Mouse (Mus musculus) erythroblast, adult 5-6 weeks (primary cell): Measurements from ENCODE around the gene Dpf1. TPM values are rescaled to one million over a fixed set of nuclear protein-coding genes. Genes with fewer than 3 reads are reported as not detected.
A peak's percentile ranks its signal among the peaks of the same experiment; 100 is the strongest.

Experiments
- ATAC-seq: replicated peaks from 2 replicates; pipeline ENCODE4 v1.8.0; 2016; ENCODE audit warnings: moderate number of reproducible peaks, mild to moderate bottlenecking, moderate TSS enrichment, inconsistent platforms; ENCODE audit not compliant: poor library complexity, low FRiP score, severe bottlenecking
- total RNA-seq, 2 experiments: library from RNA; stranded (forward) in 1 of 2; stranded (reverse) in 1 of 2; fragments of 150-400 nt in 1 of 2; fragments of 200-764, 138-1000 nt in 1 of 2; gene quantifications; 2 replicates each; pipeline versions ENCODE4 v1.2.3 to v1.2.4; 2015 to 2017; ENCODE audit warnings: low replicate concordance in 2 of 2

Gene Dpf1
- total RNA-seq, 2 experiments from 2014 or later = not detected

- ATAC-seq = no peak
These were observed 33.1 kb downstream of the Dpf1 start for GRCm38 (mm10) chr7:29336795-29337319.

DNA sequence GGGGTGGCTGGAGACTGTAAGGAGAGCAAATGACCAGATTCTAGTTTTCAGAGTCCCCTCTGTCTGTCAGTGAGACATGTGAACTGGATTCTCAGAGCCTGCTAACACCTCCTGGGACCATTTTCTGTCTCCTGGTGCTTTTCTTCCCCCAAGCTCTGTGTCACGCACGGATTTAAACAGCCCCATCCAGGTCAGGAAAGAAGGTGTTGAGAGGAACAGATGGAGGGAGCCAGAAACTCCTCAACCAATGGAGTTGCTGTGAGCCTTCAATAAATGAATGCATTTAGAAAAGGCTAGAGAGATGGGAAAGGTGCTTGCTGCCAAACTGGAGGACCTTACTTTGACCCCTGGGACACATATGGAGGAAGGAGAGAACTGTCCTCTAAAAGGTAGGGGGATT, 34.0 kb downstream of the Dpf1 start:
- no peak for ATAC-seq

GRCm38 (mm10) chr7:29338351-29338919, 34.7 kb downstream of the Dpf1 start:
- 0 out of 2 replicates have a peak, but pooled peaks have one; percentile 18 for ATAC-seq

DNA sequence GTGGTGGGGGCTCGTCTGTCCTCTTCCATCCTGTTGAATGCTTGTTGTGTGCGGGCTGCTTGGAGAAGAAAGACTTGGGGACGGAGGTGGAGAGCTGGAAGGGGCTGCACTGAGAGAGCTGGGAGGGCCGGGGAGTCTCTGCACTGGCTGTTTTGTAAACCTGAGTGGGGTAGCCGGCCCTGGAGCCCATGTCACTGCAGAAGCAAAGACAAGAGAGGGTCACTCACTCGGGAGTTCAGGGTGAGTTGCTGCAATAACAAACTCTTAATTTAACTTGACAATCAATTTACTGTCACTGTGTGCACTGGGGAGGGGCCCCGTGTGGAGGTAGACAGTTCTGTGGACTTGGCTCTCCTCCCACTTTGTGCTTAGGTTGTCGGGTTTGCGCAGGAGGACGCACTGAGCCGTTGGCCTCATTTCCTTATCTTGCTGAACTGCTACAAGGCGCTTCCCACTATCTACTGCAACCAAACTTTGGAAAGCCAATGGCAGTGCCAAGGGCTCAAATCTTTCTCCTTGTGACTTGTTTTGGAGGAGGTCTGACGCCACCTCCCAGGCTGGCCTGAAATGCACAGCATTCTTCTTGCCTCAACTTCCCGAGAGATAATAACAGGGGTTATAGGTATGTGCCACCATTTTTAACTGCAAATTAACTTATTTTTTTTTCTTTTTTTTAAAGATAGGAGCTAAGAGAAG, 35.4 kb downstream of the Dpf1 start:
- peak; percentile 72 for ATAC-seq

DNA sequence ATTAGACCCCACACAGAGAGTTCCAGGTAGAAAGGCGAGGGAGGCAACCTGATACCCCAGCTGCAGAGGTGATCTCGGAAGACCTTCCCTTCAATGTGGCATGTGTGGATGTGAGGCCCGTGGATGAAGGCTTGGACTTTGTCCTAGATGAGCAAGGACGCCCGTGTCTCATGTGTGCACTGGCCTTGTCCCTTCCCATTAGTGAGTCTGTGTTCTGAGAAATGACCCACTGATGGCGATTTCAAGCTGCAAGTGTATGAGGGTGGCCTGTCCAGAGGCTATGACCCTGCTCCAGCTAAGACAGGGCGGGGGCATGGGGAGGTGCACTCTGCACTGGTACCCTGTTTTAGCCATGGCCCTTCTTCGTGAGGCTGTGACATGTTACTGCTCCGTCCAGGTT, 36.5 kb downstream of the Dpf1 start:
- ATAC-seq = no peak

- ATAC-seq = no peak
These were observed 37.1 kb downstream of the Dpf1 start for GRCm38 (mm10) chr7:29340838-29341237.

DNA sequence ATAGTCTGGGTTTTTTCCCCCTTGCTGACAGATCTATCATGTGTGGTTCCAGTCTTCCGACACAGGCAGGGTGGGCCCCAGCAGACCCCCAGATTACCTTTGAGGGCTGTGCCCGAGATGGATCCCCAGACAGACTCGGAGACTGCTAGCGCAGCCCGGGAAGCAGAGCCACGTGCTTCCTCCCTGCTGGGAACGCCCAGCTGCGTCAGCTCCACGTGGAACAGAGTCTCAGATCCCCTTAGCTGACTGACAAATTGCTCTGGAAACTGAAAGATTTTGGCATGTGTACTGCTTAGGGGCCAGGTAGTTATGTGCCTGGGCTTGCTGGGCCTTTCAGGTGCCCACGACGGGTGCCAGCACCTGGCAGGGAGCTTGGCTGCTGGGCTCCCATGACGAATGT, 38.0 kb downstream of the Dpf1 start:
- ATAC-seq = no peak

DNA sequence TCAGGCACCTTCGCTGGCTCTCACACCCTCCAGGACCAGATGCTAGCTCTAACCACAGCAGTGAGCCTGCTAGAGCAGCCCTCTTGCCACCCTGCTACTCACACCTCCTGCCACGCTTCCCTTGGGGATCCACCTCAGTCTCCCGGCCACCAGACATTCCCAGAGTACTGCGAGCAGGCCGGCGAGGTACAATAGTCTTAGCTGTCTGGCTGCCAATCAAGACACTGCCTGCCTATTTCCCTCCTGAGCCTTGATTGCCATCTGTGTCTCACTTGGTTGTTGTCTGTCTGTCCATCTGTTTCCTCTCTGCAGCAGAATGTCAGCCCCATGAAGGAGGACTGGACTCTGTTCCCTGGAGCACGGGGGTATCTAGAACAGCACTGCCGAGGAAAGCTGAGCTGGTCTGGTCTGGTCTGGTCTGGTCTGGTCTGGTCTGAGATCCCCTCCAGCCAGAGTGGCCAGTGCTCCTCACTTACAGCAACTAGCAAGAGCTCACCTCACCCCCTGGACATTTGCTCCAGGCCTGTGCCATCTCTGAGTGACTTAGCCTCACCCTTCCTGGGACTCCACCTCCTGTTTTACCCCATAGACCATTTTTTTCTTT, 38.8 kb downstream of the Dpf1 start:
- ATAC-seq = no peak

DNA sequence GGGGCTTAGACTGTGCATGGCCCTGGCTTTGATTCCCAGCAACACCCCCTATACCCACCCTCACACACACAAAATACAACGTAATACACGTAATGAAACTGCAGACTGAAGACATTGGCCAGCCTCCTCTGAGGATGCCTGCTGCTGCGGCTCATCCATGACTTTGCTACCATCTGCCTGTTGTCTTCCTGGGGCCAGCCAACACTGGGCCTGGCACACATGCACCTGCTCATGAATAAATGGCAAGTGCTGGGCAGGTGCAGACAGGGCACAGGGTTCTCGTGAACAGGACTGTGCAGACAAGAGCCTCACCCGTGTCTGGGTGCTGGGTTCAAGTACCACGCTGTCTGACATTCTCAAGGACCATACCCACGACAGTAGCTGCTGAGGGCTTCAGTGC, 40.0 kb downstream of the Dpf1 start:
- no peak for ATAC-seq

GRCm38 (mm10) chr7:29345534-29345933, 41.8 kb downstream of the Dpf1 start:
- no peak for ATAC-seq

- ATAC-seq = no peak
These were observed 42.5 kb downstream of the Dpf1 start for GRCm38 (mm10) chr7:29346212-29346611.

GRCm38 (mm10) chr7:29350489-29350888, 46.7 kb downstream of the Dpf1 start:
- no peak for ATAC-seq

GRCm38 (mm10) chr7:29352246-29352645, 48.5 kb downstream of the Dpf1 start:
- no peak for ATAC-seq

- no peak for ATAC-seq
These were observed 50.4 kb downstream of the Dpf1 start for GRCm38 (mm10) chr7:29354161-29354560.

DNA sequence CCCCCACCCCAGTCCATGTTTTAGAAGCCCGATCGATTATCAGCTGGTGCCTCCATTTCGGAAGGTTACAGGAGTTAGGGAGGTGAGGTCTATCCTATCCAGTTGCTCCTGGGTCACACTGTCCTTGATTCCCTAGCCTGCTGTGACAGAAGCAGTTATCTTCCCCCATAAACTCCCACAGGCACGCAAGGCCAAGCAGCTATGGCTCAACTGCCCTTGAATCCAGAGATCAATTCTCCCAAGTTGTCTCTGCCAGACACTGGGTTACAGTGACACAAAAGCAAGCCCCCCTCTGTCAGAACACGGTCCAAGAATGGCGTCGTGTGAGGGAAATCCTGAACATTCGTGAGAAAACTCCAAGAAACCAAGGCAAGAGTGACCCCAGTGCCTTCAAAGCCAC, 51.7 kb downstream of the Dpf1 start:
- no peak for ATAC-seq

- ATAC-seq = no peak
These were observed 57.7 kb downstream of the Dpf1 start for GRCm38 (mm10) chr7:29361497-29361896.

GRCm38 (mm10) chr7:29364052-29364451, 60.3 kb downstream of the Dpf1 start:
- no peak; the same call in 1 of the 2 replicates for ATAC-seq

DNA sequence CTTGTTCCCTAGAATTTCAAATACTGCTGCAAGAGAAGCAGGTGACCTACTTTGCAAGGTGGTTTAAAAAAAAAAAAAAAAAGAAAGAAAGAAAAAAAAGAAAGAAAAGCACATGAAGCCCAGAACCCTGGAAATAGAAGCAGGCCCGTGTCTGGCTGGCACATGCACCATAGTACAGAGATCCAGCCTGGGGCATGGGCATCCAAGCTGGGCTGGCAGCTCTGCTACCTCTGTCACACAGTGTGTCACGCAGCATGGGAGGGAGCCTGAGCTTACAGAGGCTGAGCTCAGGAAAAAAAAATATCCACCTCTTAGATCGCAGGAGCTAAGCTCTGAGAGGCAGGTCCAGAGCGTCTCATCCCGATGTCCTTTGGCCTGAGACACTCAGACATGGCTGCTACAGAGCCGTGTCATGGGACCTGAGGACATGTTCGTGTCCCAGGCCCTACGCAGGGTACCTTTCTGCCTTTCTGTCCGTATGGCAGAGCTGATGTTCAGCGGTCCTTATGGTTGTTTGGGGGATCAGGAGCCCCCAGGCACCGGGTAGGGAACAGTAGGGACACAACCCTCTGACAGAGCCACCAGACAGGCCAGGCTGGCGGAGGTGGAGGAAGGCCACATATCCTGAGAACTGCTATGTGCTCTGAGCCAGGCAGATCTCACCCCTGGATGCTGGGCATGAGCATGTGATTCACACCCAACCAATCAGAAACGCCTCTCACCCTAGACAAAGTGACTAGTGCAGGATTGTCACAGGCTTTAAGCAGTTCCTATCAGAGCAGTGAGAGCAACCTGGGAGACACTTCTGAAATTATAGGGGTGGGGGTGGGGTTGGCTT, 63.6 kb downstream of the Dpf1 start:
- no peak for ATAC-seq
